Mouse (Mus musculus) embryonic fibroblast, embryonic 13.5 days (primary cell): ENCODE measurements at regions not wholly inside any gene's neighbourhood (a gene's known extent, or its start where the extent isn't known, plus 50 kb on each side); places are given as distances from the start of the nearest gene placed in this dataset.

Experiments used
- CTCF ChIP-seq: IDR thresholded peaks from 2 replicates; pipeline ENCODE4 v1.5.1; 2011; ENCODE audit warnings: mild to moderate bottlenecking, control low read depth, low read length, moderate library complexity, borderline replicate concordance; ENCODE audit not compliant: insufficient read depth
- POLR2A ChIP-seq: IDR thresholded peaks from 2 replicates; pipeline ENCODE4 v1.6.1; 2011; ENCODE audit warnings: low read depth, mild to moderate bottlenecking, control low read depth, low read length, moderate library complexity

DNA sequence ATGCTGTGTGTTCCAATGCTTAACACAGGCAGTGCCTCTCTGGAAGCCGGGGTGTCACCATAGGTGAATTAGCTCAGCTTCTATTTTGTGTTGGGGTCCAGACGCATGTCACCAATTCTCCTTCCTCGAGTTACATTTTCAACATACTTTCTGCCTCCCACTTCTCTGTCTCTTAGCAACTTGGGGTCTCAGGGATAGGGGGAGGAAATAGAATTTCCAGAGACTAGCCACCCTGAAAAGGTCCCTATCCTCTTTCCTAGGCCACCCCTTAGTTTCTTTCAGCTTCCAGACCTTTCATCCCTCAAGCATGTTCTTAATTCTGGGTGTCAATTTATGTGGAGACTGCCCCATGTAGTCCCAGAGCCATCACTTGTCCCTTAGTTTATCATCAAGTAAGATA, 135.6 kb downstream of the Kcna5 start:
- no peak for TF ChIP-seq POLR2A
- no peak for TF ChIP-seq CTCF
